Mouse (Mus musculus) heart, adult 10 weeks (tissue): ENCODE data around the gene Them4. TPM values are rescaled to one million over a fixed set of nuclear protein-coding genes. Genes with fewer than 3 reads are reported as not detected.

ENCODE experiments used
- polyA plus RNA-seq: library from polyadenylated mRNA; stranded (reverse); fragments of 350-450 nt; fragmentation: Illumina TruSeq; extraction: RNeasy Lipid Tissue Mini Kit (QIAGEN cat#74804); gene quantifications from one replicate; pipeline ENCODE4 v1.2.3, GENCODE M21; 2014; ENCODE audit warnings: low read depth, low replicate concordance

The Them4 gene
- polyA plus RNA-seq: 18.3 TPM

DNA sequence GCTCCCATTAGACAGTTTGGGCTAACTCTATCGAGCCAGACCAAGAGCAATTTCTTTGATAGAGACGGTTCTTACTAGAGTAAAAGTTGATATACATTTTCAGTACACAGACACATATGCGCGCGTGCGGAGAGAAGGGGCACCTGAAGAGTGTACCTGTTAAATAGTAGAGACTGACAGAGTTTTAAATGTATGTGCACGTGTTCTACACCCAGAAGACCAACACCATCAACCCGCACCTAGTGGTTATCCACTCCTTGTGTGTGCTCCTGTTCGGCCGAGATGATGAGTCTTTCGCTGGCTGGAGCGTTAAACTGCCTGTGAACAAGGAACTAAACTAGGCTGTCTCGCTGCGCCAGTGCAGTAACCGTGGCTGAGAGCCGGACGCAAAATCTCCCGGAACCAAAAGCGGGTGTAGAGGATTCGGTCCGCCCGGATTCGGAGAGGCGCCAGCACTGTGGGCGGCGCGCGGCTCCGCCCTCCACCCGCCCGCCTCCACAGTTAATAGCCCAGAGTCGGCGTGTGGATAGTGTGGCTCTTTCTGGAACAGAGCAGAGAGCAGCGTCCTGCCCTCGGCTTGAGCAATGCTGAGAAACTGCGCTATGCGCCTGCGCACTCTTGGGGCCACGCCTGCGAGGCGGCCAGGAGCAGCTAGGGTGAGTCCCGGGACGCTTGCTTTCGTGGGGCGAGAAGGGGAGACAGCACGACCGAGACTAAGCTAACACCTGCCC lies at the start of gene Them4:
Them4 (plus strand) TSS at position 457 of the 731 bp plus-strand sequence.

DNA sequence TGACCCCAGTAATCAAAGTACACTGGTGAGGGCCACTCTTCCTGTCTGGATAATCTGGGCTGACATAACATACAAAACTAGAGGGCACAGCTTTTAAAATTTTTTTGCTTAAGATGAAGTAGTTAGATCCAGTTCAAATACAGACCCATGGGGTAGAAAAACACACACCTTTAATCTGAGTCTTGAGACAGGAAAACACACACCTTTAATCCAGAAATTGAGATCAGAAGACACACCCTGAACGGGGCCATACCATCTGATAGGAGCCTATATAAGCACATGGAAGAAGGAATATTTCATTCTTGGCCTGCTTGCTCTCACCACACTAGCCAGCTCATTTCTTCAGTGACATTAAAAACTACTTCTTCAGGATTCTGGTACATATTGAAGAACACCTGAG lies 46.2 kb upstream of the Them4 start, which contains the start of gene Gm4778:
Gm4778 (plus strand) TSS at position 301 of the 400 bp plus-strand sequence.

DNA sequence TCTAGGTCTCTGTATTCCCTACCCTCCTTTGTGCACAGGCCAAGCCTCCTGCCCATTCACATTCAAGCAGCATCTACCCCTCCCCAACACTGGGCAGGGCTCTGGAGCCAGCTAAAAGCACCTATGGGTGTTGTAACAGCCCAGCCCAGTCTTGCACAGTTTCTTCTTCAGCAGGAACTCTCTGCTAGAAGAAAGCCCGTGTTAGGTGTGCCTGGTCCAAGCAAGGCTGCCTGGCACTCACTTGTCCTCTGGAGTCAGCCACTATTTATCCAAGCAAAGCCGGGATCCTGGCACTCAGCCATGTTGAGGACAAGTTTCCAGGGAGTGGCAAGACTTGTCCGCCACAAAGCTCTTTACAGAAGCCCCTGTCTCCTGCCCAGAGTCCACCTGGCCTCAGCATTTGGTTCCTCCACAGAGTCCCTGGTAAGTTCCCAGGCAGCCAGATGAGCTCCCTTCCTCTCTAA lies 32.1 kb downstream of the Them4 start, which contains the start of gene Them5:
Them5 (plus strand) TSS at position 141 of the 464 bp plus-strand sequence.

DNA sequence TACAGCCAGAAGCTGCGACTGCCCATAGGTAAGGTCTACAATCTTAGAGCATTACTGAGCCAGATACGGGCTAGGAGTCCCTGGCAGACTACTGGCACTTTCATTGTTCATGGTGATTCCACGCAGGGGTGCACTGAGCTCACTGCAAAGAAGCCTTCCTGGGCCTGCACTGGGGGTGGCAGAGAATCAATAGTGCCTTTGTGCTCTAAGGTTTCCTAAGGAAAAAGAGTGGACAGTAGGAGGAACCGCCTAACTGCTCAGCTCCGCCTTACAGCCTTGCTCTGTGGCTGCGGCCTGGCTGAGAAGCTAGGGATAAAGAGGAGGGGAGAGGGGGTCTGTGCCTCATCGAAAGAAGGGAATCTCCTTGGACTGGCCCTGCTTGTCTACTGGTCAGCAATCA lies 52.2 kb downstream of the Them4 start, which contains the start of gene C2cd4d:
C2cd4d (plus strand) TSS at position 301 of the 400 bp plus-strand sequence.

DNA sequence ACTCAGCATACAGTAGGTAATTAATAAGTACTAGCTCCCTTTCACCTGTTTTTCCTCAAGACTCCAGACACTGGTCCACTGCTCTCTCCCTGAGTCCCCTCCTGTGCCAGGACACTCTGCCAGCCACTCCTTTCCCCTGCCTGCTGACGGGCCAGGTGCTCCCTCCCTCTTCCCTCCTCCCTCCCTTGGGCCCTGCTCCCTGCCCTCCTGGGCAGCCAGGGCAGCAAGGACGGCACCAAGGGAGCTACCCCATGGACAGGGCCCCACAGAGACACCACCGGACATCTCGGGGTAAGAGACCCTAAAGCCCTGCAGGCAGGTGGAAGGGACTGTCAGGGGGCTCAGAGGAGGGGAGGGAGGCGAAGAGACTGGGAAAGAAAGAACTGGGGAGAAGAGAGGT lies 62.8 kb downstream of the Them4 start, which contains the start of gene Rorc:
Rorc (plus strand) TSS at position 154 of the 400 bp plus-strand sequence.

Other genes with a start within 250 kb of the Them4 start
- gene Gm10697, start 237.4 kb upstream of the Them4 start, polyA plus RNA-seq: not detected
- not detected for gene Gm10696, start 131.9 kb upstream of the Them4 start, polyA plus RNA-seq
- gene Gm5286, start 113.4 kb upstream of the Them4 start, polyA plus RNA-seq: not detected
- gene Gm4778, start 46.1 kb upstream of the Them4 start, polyA plus RNA-seq: not detected
- gene Them5, start 32.0 kb downstream of the Them4 start, polyA plus RNA-seq: not detected
- gene C2cd4d, start 52.3 kb downstream of the Them4 start, polyA plus RNA-seq: not detected
- 56.8 TPM for gene Rorc, start 62.7 kb downstream of the Them4 start, polyA plus RNA-seq
- not detected for gene Lingo4, start 88.4 kb downstream of the Them4 start, polyA plus RNA-seq
- gene Tdrkh, start 103.2 kb downstream of the Them4 start, polyA plus RNA-seq: 7.4 TPM
- 93.0 TPM for gene Mrpl9, start 133.2 kb downstream of the Them4 start, polyA plus RNA-seq
- gene Oaz3, start 133.8 kb downstream of the Them4 start, polyA plus RNA-seq: not detected
- not detected for gene Celf3, start 168.2 kb downstream of the Them4 start, polyA plus RNA-seq
- gene Riiad1, start 170.3 kb downstream of the Them4 start, polyA plus RNA-seq: 2.4 TPM